ENCODE assay signal across 11 mouse cellular contexts in genomic region chr17:84099737-84100136, GRCm38 (mm10).
A peak's percentile ranks its signal among the peaks of the same experiment; 100 is the strongest.
DNase-seq lines count a peak whose midpoint lies in the region; ATAC-seq and TF ChIP-seq lines count a peak whose summit lies in the region.
"Had no signal": no experiment of that assay in that cellular context is flagged by ENCODE, and none has a peak within 500 bp of the region (broad histone marks: within the 10 kb centered on the region; RNA-seq: fewer than 3 reads in every experiment).

No protein-coding gene starts in this region.

- 70% methylated on average over 9 of the region's 9 CpGs for WGBS in bone marrow, adult 2 months
- 71% methylated on average over 9 of the region's 9 CpGs for WGBS in heart, embryonic 15.5 days

- H3K4me3 ChIP-seq in bone marrow, adult 2 months (replicated peaks; ENCODE audit: control insufficient read depth, low read depth, low read length): no peak overlapping the region
- no peak overlapping the region for H3K4me3 ChIP-seq in heart, embryonic 15.5 days
- H3K4me3 ChIP-seq: stomach, embryonic 15.5 days had no signal

- peak overlapping the region; percentile 93 for H3K27ac ChIP-seq in bone marrow, adult 2 months (ENCODE audit: control insufficient read depth, insufficient read depth, low read depth, low read length, poor library complexity)
- peak overlapping the region; percentile 42; the same call in 1 of the 2 replicates for H3K27ac ChIP-seq in heart, embryonic 15.5 days

- no peak for TF ChIP-seq CTCF in bone marrow, adult 2 months (IDR thresholded peaks at IDR 0.05; ENCODE audit: control insufficient read depth, insufficient read depth, low read length)

- no peaks in the 10 kb centered on the region for H3K36me3 ChIP-seq in heart, embryonic 15.5 days
- H3K36me3 ChIP-seq: stomach, embryonic 15.5 days had no signal

- TF ChIP-seq POLR2A in bone marrow, adult 2 months (IDR thresholded peaks at IDR 0.05; ENCODE audit: borderline replicate concordance, control insufficient read depth, low read depth, low read length): no peak

- DNase-seq in gastrocnemius, postnatal 10 days: peak; percentile 59
- no peak for DNase-seq in gastrocnemius, adult 8-10 months (ENCODE audit: low spot score in 2 of 2)
- peak; percentile 36 to 47 for DNase-seq in kidney, postnatal 4 days
- no peak for DNase-seq in kidney, adult 11 months
- no peak for DNase-seq in right cerebral cortex, adult 18-20 months
- DNase-seq: layer of hippocampus, postnatal 36 days had no signal

- H3K9ac ChIP-seq in heart, embryonic 15.5 days: no peak overlapping the region
- H3K9ac ChIP-seq: stomach, embryonic 15.5 days had no signal

- no peaks in the 10 kb centered on the region for H3K27me3 ChIP-seq in heart, embryonic 15.5 days
- H3K27me3 ChIP-seq: stomach, embryonic 15.5 days had no signal

- H3K4me2 ChIP-seq in heart, embryonic 15.5 days: no peak overlapping the region
- H3K4me2 ChIP-seq: stomach, embryonic 15.5 days had no signal

- peaks cover 11% of the 10 kb centered on the region for H3K4me1 ChIP-seq in bone marrow, adult 2 months (ENCODE audit: control insufficient read depth, insufficient read depth, low read length)
- peaks cover 43% of the 10 kb centered on the region for H3K4me1 ChIP-seq in heart, embryonic 15.5 days (replicated peaks)

- no peaks in the 10 kb centered on the region for H3K9me3 ChIP-seq in heart, embryonic 15.5 days (replicated peaks)
- H3K9me3 ChIP-seq: stomach, embryonic 15.5 days had no signal

- ATAC-seq in heart, embryonic 15.5 days (replicated peaks; ENCODE audit: insufficient number of reproducible peaks, insufficient read depth, low FRiP score, low read depth): no peak
- ATAC-seq in megakaryocyte-erythroid progenitor cell, adult 5-6 weeks (replicated peaks; ENCODE audit: low FRiP score, low TSS enrichment, poor library complexity, severe bottlenecking): no peak
- ATAC-seq: inflammation-experienced regulatory T-cells, adult 6 months had no signal

Comparison
In these comparisons a context has a peak if more than half of its experiments do, and no peak if none do; other contexts are left out.
1. DNase-seq: peak in gastrocnemius, postnatal 10 days (single experiment) and kidney, postnatal 4 days (2 of 2); none in gastrocnemius, adult 8-10 months (0 of 2), kidney, adult 11 months (single experiment) and right cerebral cortex, adult 18-20 months (single experiment).